Mouse (Mus musculus) ovary, adult 2 months (tissue): Measurements from ENCODE around the gene Cep72. TPM values are rescaled to one million over a fixed set of nuclear protein-coding genes. Genes with fewer than 3 reads are reported as not detected.

Experiments
- polyA plus RNA-seq: library from polyadenylated mRNA; depleted of rRNA; stranded (reverse); fragments of >200 nt; gene quantifications from 2 replicates; pipeline ENCODE4 v1.2.3, GENCODE M21; 2012; rRNA removed

Cep72 gene
- polyA plus RNA-seq: 3.0 and 4.1 TPM in 2 replicates

DNA sequence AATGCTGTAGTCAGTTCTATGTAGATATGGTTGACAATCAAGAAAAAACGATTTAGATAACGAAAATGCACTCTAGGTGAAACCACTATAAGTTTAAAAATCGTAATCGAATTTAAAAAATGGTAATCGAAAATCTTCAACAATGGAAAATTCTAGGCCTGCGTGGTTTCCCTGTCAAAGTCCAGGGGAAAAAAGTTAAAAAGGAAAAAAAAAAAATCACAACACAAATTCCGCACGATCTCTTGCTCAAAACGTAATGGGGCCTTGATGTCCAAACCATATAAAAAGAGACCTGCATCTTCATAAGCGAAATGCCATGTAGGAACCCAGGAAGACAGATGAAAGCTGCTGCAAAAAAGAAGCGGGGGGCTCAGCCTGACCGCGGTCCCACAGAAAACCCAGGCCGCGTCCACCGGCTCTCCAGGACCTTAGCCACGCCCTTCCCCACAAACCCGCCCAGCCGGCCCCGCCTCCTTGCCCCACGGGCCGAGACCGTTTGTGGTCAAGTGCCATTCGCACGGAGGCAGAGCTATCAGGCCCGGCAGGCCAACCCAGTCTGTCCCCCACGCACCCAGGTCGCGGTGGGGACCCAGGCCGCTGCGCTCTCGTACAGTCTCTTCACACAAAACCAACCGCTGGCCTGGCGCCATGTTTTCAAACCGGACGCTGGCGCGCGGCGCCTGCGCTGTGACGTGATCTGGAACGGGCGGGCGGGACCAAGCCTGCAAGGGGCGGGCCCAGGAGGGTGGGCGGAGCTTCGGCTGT is at the start of gene Cep72:
Gene Cep72, minus strand, starts transcription at position 687 of the 765 bp plus-strand sequence.

GRCm38 (mm10) chr13:74008948-74009718 is 53.0 kb downstream of the Cep72 start, which contains the start of gene Tppp:
TSS of gene Tppp (plus strand) at chr13:74009407.

Other genes starting within 250 kb of the Cep72 start
- 22.0 and 24.5 TPM in 2 replicates for gene Nkd2, start 214.7 kb downstream of the Cep72 start, polyA plus RNA-seq
- gene Trip13, start 124.5 kb downstream of the Cep72 start, polyA plus RNA-seq: 0.76 and 1.3 TPM in 2 replicates
- 28.5 and 33.3 TPM in 2 replicates for gene Brd9, start 124.5 kb downstream of the Cep72 start, polyA plus RNA-seq
- not detected in 2 replicates for gene Zdhhc11, start 98.4 kb downstream of the Cep72 start, polyA plus RNA-seq
- 5.4 and 6.9 TPM in 2 replicates for gene Tppp, start 52.9 kb downstream of the Cep72 start, polyA plus RNA-seq
- 2.1 and 2.9 TPM in 2 replicates for gene Slc9a3, start 59.2 kb upstream of the Cep72 start, polyA plus RNA-seq
- 39.7 and 52.8 TPM in 2 replicates for gene Exoc3, start 146.4 kb upstream of the Cep72 start, polyA plus RNA-seq
- 0.70 and 1.0 TPM in 2 replicates for gene Ahrr, start 230.0 kb upstream of the Cep72 start, polyA plus RNA-seq